Mouse (Mus musculus) liver, embryonic 12.5 days (tissue): ENCODE data around the gene Rad51b. TPM values are rescaled to one million over a fixed set of nuclear protein-coding genes. Genes with fewer than 3 reads are reported as not detected.

Source experiments
- ATAC-seq: fragments of 200-750 bp; cut with Nextera tagmentation; 2 replicates; pipeline ENCODE4 v1.8.0; 2017; ENCODE audit warnings: moderate number of reproducible peaks, mild to moderate bottlenecking, moderate library complexity
- H3K27ac ChIP-seq: fragments of 300-500 bp; sonication (generic); 2 replicates; pipeline ENCODE4 v1.5.1; 2016; ENCODE audit warnings: mild to moderate bottlenecking
- H3K27me3 ChIP-seq: fragments of 300-500 bp; sonication (generic); replicated peaks from 2 replicates; pipeline ENCODE4 v1.6.1; 2016; ENCODE audit warnings: mild to moderate bottlenecking, moderate library complexity
- H3K36me3 ChIP-seq: fragments of 300-500 bp; sonication (generic); 2 replicates; pipeline ENCODE4 v1.6.1; 2016; ENCODE audit warnings: mild to moderate bottlenecking, moderate library complexity
- H3K4me1 ChIP-seq: fragments of 300-500 bp; sonication (generic); 2 replicates; pipeline ENCODE4 v1.6.1; 2016
- H3K4me2 ChIP-seq: fragments of 300-500 bp; sonication (generic); 2 replicates; pipeline ENCODE4 v1.6.1; 2016; ENCODE audit warnings: mild to moderate bottlenecking, moderate library complexity
- H3K4me3 ChIP-seq: fragments of 300-500 bp; sonication (generic); 2 replicates; pipeline ENCODE4 v1.5.1; 2016; ENCODE audit warnings: mild to moderate bottlenecking, moderate library complexity
- H3K9ac ChIP-seq: fragments of 300-500 bp; sonication (generic); 2 replicates; pipeline ENCODE4 v1.6.1; 2016; ENCODE audit warnings: mild to moderate bottlenecking, moderate library complexity
- H3K9me3 ChIP-seq: fragments of 300-500 bp; sonication (generic); replicated peaks from 2 replicates; pipeline ENCODE4 v1.6.1; 2016; ENCODE audit warnings: mild to moderate bottlenecking, moderate library complexity
- WGBS: fragments of 180-500 bp; shearing (Covaris S2); methylation state at CpG from one replicate; pipeline ENCODE4 v1.1.7; 2016; ENCODE audit not compliant: insufficient replicate concordance; 5-methylcytosine and 5-hydroxymethylcytosine counted together
- polyA plus RNA-seq: library from polyadenylated mRNA; unstranded; fragments of >200 nt; fragmentation: Nextera tagmentation; extraction: Ambion mirVana; gene quantifications from 2 replicates; pipeline ENCODE4 v1.2.1, GENCODE M21; 2016

The Rad51b gene
- polyA plus RNA-seq, 1 experiment from 2014 or later: 7.5 TPM

DNA sequence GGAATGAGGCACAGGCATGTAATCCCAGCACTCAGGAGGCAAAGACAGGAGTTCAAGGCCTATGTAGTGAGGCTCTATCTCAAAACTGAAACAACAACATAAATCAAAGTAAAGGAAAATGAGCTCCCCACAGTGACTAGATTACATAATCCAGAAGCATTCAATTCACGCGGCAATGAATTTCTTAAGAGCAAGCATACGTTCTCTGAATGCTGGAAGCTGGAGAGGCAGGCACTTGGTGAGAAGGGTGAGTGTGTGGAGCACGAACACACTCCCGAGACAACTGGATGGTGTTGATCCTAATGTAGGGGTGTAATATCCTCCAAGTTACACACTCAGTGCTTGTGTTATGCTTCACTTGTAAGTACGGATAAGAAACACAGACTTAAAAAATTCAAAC lies 120.3 kb downstream of the Rad51b start:
- Histone ChIP-seq H3K9ac (no peak overlapping the region), H3K27ac (no peak overlapping the region), H3K36me3 (no peaks in the 10 kb centered on the region), H3K9me3 (no peaks in the 10 kb centered on the region), H3K4me2 (no peak overlapping the region), H3K4me1 (no peaks in the 10 kb centered on the region), H3K4me3 (no peak overlapping the region), H3K27me3 (no peaks in the 10 kb centered on the region)
- WGBS: 80% methylated on average over 6 of the region's 6 CpGs
- no peak for ATAC-seq

DNA sequence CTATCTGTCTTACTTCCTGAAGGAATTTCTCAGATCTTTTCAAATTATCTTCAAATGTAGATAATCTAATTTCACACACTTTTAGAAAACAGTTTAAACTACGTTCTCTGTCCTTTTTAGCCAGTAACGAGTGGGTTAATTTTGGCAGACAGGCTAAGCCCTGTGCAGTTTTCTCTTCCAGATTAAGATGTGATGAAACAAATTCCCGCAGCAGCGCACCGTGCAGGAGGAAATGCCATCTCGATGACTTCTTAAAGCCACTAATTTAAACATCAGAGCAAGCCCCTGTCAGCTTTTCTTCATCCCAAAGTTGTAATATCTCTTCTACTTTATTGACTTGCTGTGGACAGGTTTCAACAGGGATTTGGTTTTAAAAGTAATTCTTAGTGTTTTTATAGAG lies 123.5 kb downstream of the Rad51b start:
- Histone ChIP-seq H3K4me3 (no peak overlapping the region), H3K9me3 (0 out of 2 replicates have a peak, but pooled peaks cover 3% of the 10 kb centered on the region), H3K4me2 (no peak overlapping the region), H3K27me3 (no peaks in the 10 kb centered on the region), H3K36me3 (no peaks in the 10 kb centered on the region), H3K4me1 (no peaks in the 10 kb centered on the region), H3K9ac (no peak overlapping the region), H3K27ac (no peak overlapping the region)
- 47% methylated on average over 6 of the region's 6 CpGs for WGBS
- ATAC-seq: no peak

DNA sequence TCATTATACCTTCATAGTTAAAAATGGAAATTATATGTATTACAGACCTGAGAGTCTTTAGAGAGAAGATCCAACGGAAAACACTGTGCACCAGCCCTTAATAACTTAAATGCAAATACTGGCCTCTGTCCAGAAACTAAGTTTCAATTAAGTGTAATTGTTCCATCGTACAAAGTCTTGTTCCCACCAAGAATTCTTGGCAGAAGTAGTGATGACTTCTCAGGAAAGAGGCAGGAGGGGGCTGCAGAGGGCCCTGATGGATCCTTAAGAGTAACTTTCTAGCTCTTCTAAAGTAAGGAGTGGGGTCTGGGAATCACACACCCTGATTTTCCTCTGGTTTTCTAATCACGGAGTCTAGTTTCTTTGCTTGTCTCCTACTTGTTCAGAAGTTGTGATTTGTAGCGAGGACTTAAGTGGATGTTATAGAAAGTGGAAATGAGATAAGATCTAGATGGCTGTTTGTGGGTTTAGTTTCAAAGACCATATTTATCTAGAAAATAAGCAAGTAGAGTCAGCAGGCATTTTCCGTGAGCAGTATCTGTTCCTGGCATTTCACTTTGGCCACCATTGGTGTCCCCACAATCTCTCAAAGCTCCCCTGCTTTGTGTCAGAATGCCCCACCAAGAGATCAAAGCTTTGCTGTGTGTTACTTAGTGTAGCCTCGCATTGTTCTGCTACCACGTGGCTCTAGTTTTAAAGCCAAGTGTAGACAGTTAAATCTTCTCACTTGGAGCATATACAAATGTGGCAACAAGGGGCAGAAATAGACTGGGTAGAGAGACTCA lies 132.6 kb downstream of the Rad51b start:
- 56% methylated on average over 7 of the region's 7 CpGs for WGBS
- H3K4me3 ChIP-seq: no peak overlapping the region
- ATAC-seq: no peak
- no peak overlapping the region for H3K27ac ChIP-seq
- no peaks in the 10 kb centered on the region for H3K4me1 ChIP-seq
- no peaks in the 10 kb centered on the region for H3K27me3 ChIP-seq
- no peak overlapping the region for H3K4me2 ChIP-seq
- no peak overlapping the region for H3K9ac ChIP-seq
- H3K36me3 ChIP-seq: no peaks in the 10 kb centered on the region
- H3K9me3 ChIP-seq: no peaks in the 10 kb centered on the region

DNA sequence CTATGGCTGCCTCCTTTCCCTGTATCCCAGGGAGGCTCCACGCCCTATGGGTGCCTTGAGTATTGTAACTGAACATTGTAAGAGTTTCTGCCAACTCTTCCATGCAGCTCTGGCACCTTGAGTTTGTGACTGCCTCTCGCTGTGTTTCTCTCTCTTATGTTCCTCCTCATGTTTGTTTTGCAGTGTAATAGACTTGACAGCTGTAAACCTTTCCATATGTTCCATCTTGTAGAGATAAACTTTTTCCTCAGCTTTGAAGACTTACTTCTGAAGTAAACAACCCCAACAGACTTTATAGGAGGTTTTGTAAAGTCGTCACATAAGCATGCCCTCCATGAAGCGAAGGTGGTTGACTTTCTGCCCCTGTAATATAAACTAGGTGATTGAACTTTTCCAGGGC lies 134.1 kb downstream of the Rad51b start:
- Histone ChIP-seq H3K4me1 (no peaks in the 10 kb centered on the region), H3K27me3 (no peaks in the 10 kb centered on the region), H3K4me3 (no peak overlapping the region), H3K27ac (no peak overlapping the region), H3K4me2 (no peak overlapping the region), H3K36me3 (no peaks in the 10 kb centered on the region), H3K9me3 (no peaks in the 10 kb centered on the region), H3K9ac (no peak overlapping the region)
- 65% methylated on average over 4 of the region's 4 CpGs for WGBS
- no peak for ATAC-seq

DNA sequence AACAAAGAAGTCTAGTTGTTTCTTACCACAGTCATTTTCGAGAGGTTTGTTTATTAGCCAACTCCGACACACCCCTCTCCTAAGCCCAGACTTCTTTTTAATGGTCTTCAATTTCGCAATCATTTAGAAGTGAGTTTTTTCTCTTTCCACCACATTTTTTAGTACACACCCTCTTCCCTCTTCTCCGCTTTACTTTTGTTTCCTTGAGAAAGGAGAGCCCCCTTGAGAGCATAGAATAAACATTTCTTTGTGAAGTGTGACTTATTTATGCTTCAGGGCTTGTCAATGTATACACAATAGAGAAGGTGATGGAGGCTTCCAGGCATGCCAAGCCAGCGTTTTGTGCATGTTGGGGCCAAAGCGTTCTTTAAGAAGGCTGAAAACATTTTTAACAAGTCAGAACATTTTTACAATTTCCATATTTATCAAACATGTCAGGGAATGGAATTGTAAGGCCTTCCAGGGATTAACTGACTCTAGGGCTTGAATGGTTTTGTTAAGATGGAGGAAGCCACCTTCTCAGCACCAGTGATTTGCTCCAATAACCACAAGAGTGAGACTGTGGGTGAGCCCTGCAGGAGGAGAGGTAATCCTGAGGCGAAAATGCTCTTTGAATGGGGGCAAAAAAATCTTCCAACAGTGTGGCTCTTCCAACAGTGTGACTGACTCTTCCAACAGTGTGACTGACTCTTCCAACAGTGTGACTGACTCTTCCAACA lies 136.8 kb downstream of the Rad51b start:
- Histone ChIP-seq H3K4me3 (no peak overlapping the region), H3K27ac (no peak overlapping the region), H3K36me3 (no peaks in the 10 kb centered on the region), H3K9me3 (no peaks in the 10 kb centered on the region), H3K9ac (no peak overlapping the region), H3K4me2 (no peak overlapping the region), H3K4me1 (no peaks in the 10 kb centered on the region), H3K27me3 (no peaks in the 10 kb centered on the region)
- WGBS: 67% methylated on average over 7 of the region's 7 CpGs
- no peak for ATAC-seq

DNA sequence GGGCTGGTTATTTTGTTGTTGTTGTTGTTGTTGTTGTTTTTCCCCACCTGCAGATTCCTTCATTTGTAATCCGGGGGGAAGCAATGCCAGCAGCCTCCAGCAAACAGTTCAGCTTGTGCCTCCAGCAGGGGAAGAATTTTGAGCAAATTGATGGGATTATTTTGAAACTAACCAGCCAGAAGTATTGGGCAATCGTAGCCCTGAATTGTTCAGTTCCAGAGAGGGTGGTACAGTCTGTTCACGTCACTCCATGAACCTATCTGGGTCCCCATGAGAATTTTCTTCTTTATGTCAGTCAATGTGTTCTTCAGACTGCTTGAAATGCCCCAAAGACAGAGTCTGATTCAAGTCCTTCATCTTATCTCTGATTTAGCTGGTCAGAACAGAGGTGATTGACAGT lies 138.4 kb downstream of the Rad51b start:
- WGBS: 67% methylated on average over 3 of the region's 3 CpGs
- no peak overlapping the region for H3K27ac ChIP-seq

DNA sequence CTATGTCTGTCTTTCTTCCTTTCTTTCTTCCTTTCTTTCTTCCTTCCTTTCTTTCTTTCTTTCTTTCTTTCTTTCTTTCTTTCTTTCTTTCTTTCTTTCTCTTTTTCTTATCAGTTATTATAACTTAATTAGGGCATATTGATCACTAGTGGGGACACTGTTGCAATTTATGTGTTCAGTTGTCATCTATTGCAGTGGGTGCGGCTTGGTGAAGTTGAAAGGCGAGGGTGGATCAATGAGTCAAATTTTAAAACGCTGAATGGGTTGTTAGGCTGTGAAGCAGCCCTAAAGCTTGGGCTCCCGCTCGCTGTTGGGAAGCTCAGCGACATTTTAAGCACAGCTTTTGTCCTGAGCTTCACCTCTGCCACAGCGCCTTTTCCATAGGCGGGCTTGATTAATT lies 139.0 kb downstream of the Rad51b start:
- no peak for ATAC-seq

More for the DNA sequence above, 138.4 kb downstream of the Rad51b start:
- Histone ChIP-seq H3K4me1 (no peaks in the 10 kb centered on the region), H3K4me2 (no peak overlapping the region), H3K4me3 (no peak overlapping the region), H3K9me3 (no peaks in the 10 kb centered on the region), H3K27me3 (no peaks in the 10 kb centered on the region), H3K9ac (no peak overlapping the region), H3K36me3 (no peaks in the 10 kb centered on the region)
- ATAC-seq: no peak

DNA sequence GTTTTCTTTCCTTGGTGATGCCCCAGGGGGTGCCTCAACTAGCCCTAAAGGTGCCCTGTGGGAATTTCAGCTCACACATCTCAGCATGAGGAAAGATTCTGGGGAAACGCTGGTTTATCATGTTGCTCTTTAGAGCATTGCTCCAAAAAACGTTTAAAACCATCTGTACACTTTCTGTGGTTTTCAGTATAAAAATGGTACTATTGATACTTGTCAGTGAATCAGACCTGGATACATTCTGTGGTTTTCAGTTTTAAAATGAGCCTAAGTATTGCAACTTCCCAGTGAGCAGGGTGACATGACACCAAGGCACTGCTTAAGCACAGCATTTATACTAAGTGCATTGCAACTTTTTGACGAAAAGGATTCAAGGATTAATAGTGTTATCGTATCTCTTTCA lies 139.8 kb downstream of the Rad51b start:
- no peak overlapping the region for H3K4me2 ChIP-seq
- WGBS: 63% methylated on average over 4 of the region's 4 CpGs
- no peak overlapping the region for H3K9ac ChIP-seq
- H3K36me3 ChIP-seq: no peaks in the 10 kb centered on the region
- H3K4me1 ChIP-seq: peaks cover 8% of the 10 kb centered on the region; the same call in 1 of the 2 replicates
- no peak overlapping the region for H3K27ac ChIP-seq
- H3K4me3 ChIP-seq: no peak overlapping the region
- H3K27me3 ChIP-seq: no peaks in the 10 kb centered on the region
- no peaks in the 10 kb centered on the region for H3K9me3 ChIP-seq
- ATAC-seq: no peak

More for the DNA sequence above, 139.0 kb downstream of the Rad51b start:
- Histone ChIP-seq H3K4me3 (no peak overlapping the region), H3K9ac (no peak overlapping the region), H3K27ac (no peak overlapping the region), H3K36me3 (no peaks in the 10 kb centered on the region), H3K4me1 (no peaks in the 10 kb centered on the region), H3K9me3 (no peaks in the 10 kb centered on the region), H3K4me2 (no peak overlapping the region), H3K27me3 (no peaks in the 10 kb centered on the region)
- WGBS: 81% methylated on average over 8 of the region's 8 CpGs

DNA sequence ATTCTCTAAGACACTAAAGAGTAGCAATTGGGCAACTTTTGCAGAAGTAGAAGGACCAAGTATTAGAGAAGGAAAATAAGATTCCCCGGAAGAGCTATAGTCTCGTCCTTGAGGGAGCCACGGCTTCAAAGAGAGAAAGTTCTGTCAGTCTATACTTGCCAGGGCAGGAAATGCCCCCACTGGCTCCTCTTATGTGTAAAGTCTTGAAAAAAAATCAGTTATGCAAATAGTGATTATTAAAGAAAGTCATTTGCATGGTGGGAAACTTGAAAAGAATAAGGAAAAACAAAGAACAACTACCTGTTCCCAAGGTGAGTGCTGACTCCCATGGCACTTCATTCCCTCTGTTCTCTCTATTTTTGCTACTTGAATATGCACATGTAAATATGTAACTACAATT lies 140.5 kb downstream of the Rad51b start:
- H3K4me3 ChIP-seq: no peak overlapping the region
- no peaks in the 10 kb centered on the region for H3K9me3 ChIP-seq
- WGBS: 66% methylated on average over 3 of the region's 3 CpGs
- no peaks in the 10 kb centered on the region for H3K27me3 ChIP-seq
- H3K4me1 ChIP-seq: peaks cover 8% of the 10 kb centered on the region; the same call in 1 of the 2 replicates
- H3K36me3 ChIP-seq: no peaks in the 10 kb centered on the region
- H3K27ac ChIP-seq: no peak overlapping the region
- ATAC-seq: no peak
- no peak overlapping the region for H3K9ac ChIP-seq
- no peak overlapping the region for H3K4me2 ChIP-seq

DNA sequence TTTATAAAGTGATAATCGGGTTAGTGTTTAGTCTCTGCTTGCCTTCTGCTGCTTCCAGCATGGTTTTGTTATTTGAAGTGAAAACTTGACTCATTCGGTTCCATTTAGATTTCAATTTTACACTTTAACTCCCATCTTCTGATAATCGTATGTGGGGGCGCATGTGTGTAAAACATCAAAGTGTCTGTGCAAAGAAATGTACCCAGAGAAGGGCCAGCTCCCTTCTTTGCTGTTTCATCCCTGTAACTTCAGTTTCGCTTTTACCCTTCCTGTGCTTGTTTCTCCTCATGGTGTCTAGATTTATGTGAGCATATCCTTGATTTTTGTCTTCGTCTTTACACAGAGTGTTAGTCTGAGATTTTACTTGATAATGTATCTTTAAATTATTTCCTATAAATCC lies 142.9 kb downstream of the Rad51b start:
- 78% methylated on average over 6 of the region's 6 CpGs for WGBS
- no peak overlapping the region for H3K9ac ChIP-seq
- peaks cover 8% of the 10 kb centered on the region; the same call in 1 of the 2 replicates for H3K4me1 ChIP-seq
- H3K4me3 ChIP-seq: no peak overlapping the region
- no peak for ATAC-seq
- H3K27me3 ChIP-seq: no peaks in the 10 kb centered on the region
- no peaks in the 10 kb centered on the region for H3K9me3 ChIP-seq
- no peak overlapping the region for H3K4me2 ChIP-seq
- no peaks in the 10 kb centered on the region for H3K36me3 ChIP-seq
- no peak overlapping the region for H3K27ac ChIP-seq

DNA sequence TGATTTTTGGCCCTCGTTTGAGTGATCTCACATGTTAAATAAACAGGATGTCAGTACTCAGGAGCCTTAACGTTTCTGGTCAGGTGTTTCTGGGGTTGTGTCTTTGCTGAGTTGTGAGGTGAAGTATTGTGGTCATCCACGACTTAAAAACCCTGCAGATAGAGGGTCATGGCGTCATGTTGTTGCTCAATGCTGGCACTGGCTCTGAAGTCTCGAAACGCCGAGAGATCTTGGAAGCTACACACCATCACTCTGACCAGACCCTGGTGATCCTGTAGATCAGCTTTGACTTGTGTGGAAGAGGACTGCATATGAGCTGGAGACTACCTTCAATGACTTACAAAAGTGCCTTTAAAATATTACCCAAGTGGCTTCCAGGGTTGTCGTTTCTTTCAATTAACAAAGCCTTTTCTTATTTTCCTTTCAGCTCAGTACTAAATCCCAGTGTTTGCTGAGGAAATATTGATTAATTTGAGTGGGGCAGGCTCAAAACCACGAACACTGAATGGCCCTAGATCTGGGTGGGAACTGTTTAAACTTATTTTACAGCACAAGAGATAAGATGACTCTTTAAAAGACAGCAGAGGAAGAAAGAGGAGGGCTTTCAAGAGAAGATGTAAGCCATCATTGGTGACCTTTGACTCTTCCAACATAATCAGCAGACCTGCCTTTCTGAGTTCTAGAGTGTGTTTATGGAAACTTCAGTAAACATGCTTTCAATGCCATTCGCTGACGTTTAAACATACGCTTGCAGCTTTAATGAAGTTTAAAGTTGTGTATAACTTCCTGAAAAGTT lies 144.3 kb downstream of the Rad51b start:
- H3K4me2 ChIP-seq: no peak overlapping the region
- H3K27me3 ChIP-seq: no peaks in the 10 kb centered on the region
- no peak overlapping the region for H3K27ac ChIP-seq
- 55% methylated on average over 12 of the region's 12 CpGs for WGBS
- no peak for ATAC-seq
- H3K36me3 ChIP-seq: no peaks in the 10 kb centered on the region
- no peak overlapping the region for H3K9ac ChIP-seq
- H3K9me3 ChIP-seq: no peaks in the 10 kb centered on the region
- H3K4me1 ChIP-seq: peaks cover 8% of the 10 kb centered on the region; the same call in 1 of the 2 replicates
- no peak overlapping the region for H3K4me3 ChIP-seq

DNA sequence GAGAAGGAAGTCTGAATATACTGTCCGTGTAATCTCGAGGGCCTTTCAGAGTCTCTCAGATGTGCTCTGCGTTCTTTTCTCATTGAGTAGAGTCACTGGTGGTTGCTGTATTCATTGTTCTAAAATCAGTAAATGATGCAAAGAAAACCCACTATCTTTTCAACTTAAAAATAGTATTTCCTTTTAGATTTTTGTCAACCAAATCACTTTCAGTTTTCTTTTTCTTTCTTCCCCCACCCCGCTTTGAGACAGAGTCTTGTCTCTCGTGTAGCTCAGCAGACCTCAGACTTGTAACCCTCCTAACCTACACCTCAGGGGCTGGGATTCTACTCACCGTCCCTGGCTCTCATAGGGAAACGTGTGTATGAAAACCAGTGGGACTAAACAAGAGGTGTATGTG lies 145.0 kb downstream of the Rad51b start:
- WGBS: 62% methylated on average over 7 of the region's 7 CpGs

More for the DNA sequence above, 145.0 kb downstream of the Rad51b start:
- Histone ChIP-seq H3K27ac (no peak overlapping the region), H3K9me3 (no peaks in the 10 kb centered on the region), H3K4me1 (peaks cover 8% of the 10 kb centered on the region; the same call in 1 of the 2 replicates), H3K4me2 (no peak overlapping the region), H3K36me3 (no peaks in the 10 kb centered on the region), H3K9ac (no peak overlapping the region), H3K4me3 (no peak overlapping the region), H3K27me3 (no peaks in the 10 kb centered on the region)
- ATAC-seq: no peak
